Comparison of ENCODE assay signal across 8 mouse cellular contexts in the genomic region with DNA sequence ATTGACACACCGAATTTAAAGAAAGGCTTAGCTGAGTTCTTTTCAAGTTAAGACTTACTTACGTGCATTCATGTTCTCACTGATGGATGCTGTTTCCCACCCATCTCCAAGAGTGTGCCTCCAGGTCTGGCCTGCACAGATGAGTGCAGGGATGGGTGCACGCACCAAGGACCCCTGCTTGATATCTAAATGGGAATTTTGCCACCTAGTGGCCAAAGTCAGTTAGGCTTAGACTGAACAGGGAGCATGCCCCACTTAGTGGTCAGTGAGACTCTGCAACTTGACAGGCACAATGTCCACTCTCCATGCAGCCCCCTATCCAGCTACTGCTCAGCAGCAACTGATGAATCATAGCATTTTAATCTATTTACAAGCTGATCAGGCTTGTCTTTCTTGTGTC. TPM values are rescaled to one million over a fixed set of nuclear protein-coding genes. Genes with fewer than 3 reads are reported as not detected.
DNase-seq lines count a peak whose midpoint lies in the region; ATAC-seq and TF ChIP-seq lines count a peak whose summit lies in the region.

No protein-coding gene starts in this region.

- DNase-seq in gastrocnemius, postnatal 10 days, result peak; percentile 24
- no peak for DNase-seq in gastrocnemius, postnatal 36 days
- peak; percentile 27 for DNase-seq in c-Kit-positive CD71-positive TER-119-negative erythroid progenitor cells, embryonic 14.5 days (ENCODE audit: low read depth)
- DNase-seq in lung, postnatal 0 days (ENCODE audit: low spot score), result peak; percentile 42
- peak; percentile 49 for DNase-seq in splenic B cell, adult 2 months (ENCODE audit: low read depth, low spot score)
- no peak for DNase-seq in left cerebral cortex, adult 9 months (ENCODE audit: low spot score in 2 of 2)

- H3K4me1 ChIP-seq in E14TG2a.4 (replicated peaks; ENCODE audit: low read depth, low read length), result peaks cover 6% of the 10 kb centered on the region; the same call in 1 of the 2 replicates
- no peaks in the 10 kb centered on the region for H3K4me1 ChIP-seq in hindbrain, embryonic 15.5 days (replicated peaks)
- no peaks in the 10 kb centered on the region for H3K4me1 ChIP-seq in lung, postnatal 0 days (ENCODE audit: insufficient read depth, low read depth, low read length)

- ATAC-seq in hindbrain, embryonic 15.5 days (ENCODE audit: low FRiP score, low read depth), result peak; percentile 65; the same call in 1 of the 2 replicates
- peak; percentile 56; the same call in 1 of the 2 replicates for ATAC-seq in lung, postnatal 0 days

- no peak overlapping the region for H3K9ac ChIP-seq in hindbrain, embryonic 15.5 days
- no peak overlapping the region for H3K9ac ChIP-seq in lung, postnatal 0 days (replicated peaks; ENCODE audit: low read depth)

- 56% methylated on average over 3 of the region's 3 CpGs for WGBS in hindbrain, embryonic 15.5 days
- whole genome bisulfite sequencing in lung, postnatal 0 days, result 55% methylated on average over 3 of the region's 3 CpGs

- no peak overlapping the region for H3K4me2 ChIP-seq in hindbrain, embryonic 15.5 days
- H3K4me2 ChIP-seq in lung, postnatal 0 days (replicated peaks; ENCODE audit: low read depth, low read length), result no peak overlapping the region

- H3K36me3 ChIP-seq in E14TG2a.4 (ENCODE audit: insufficient read depth, low read length), result no peaks in the 10 kb centered on the region
- peaks cover 1% of the 10 kb centered on the region; the same call in 1 of the 2 replicates for H3K36me3 ChIP-seq in hindbrain, embryonic 15.5 days
- no peaks in the 10 kb centered on the region for H3K36me3 ChIP-seq in lung, postnatal 0 days (ENCODE audit: insufficient read depth, low read length)
- H3K36me3 ChIP-seq in splenic B cell, adult 2 months (ENCODE audit: control insufficient read depth, insufficient read depth, low read length, poor library complexity, severe bottlenecking), result no peaks in the 10 kb centered on the region

- TF ChIP-seq EP300 in lung, postnatal 0 days (IDR thresholded peaks at IDR 0.05), result no peak

- no peak overlapping the region for H3K27ac ChIP-seq in hindbrain, embryonic 15.5 days (replicated peaks)
- H3K27ac ChIP-seq in lung, postnatal 0 days (ENCODE audit: low read length), result no peak overlapping the region

- intact Hi-C loops in gastrocnemius, postnatal 36 days (cut with DNase I), result loop anchor here (5.0 kb wide), 1 partner anchor 300 kb away; no protein-coding TSS in a partner anchor

- peak; percentile 72 for TF ChIP-seq CTCF in E14TG2a.4 (conservative IDR thresholded peaks at IDR 0.05; ENCODE audit: low read length)
- TF ChIP-seq CTCF in lung, postnatal 0 days (IDR thresholded peaks at IDR 0.05), result peak; percentile 86

- H3K9me3 ChIP-seq in E14TG2a.4 (ENCODE audit: low read length), result peaks cover 3% of the 10 kb centered on the region
- H3K9me3 ChIP-seq in hindbrain, embryonic 15.5 days, result no peaks in the 10 kb centered on the region
- H3K9me3 ChIP-seq in lung, postnatal 0 days (ENCODE audit: low read length), result no peaks in the 10 kb centered on the region

- H3K4me3 ChIP-seq in E14TG2a.4 (replicated peaks; ENCODE audit: low read length), result no peak overlapping the region
- no peak overlapping the region for H3K4me3 ChIP-seq in hindbrain, embryonic 15.5 days
- H3K4me3 ChIP-seq in lung, postnatal 0 days (ENCODE audit: low read depth, low read length), result no peak overlapping the region

- H3K27me3 ChIP-seq in E14TG2a.4 (ENCODE audit: insufficient read depth, low read length), result no peaks in the 10 kb centered on the region
- H3K27me3 ChIP-seq in hindbrain, embryonic 15.5 days, result no peaks in the 10 kb centered on the region
- H3K27me3 ChIP-seq in lung, postnatal 0 days (replicated peaks; ENCODE audit: insufficient read depth, low read length), result no peaks in the 10 kb centered on the region
- no peaks in the 10 kb centered on the region for H3K27me3 ChIP-seq in splenic B cell, adult 2 months (ENCODE audit: control insufficient read depth, insufficient read depth, low read length, poor library complexity, severe bottlenecking)

RNA-seq across cellular contexts. Expression of gene Dnajb6, which starts 47.8 kb away (rescaled TPM):
- total RNA-seq in gastrocnemius, postnatal 10 days (2021), result 10 to 100 TPM; 67.7 to 78.0 TPM
- 10 to 100 TPM; 62.7 to 66.2 TPM for total RNA-seq in gastrocnemius, postnatal 36 days (2021)
- polyA plus RNA-seq in hindbrain, embryonic 15.5 days (2015; fragmentation: Nextera tagmentation; extraction: Ambion mirVana), result 269 and 274 TPM in 2 replicates
- 120 and 126 TPM in 2 replicates for polyA plus RNA-seq in lung, postnatal 0 days (2015; fragmentation: Nextera tagmentation; extraction: Ambion mirVana)

RNA-seq across cellular contexts. Expression of gene Gm5129, which starts 48.1 kb away (rescaled TPM):
- total RNA-seq in gastrocnemius, postnatal 10 days (2021), result not detected
- not detected for total RNA-seq in gastrocnemius, postnatal 36 days (2021)
- not detected in 2 replicates for polyA plus RNA-seq in hindbrain, embryonic 15.5 days (2015; fragmentation: Nextera tagmentation; extraction: Ambion mirVana)
- not detected in 2 replicates for polyA plus RNA-seq in lung, postnatal 0 days (2015; fragmentation: Nextera tagmentation; extraction: Ambion mirVana)

Comparison
In these comparisons a context has a peak if more than half of its experiments do, and no peak if none do; other contexts are left out.
1. DNase-seq: peak in gastrocnemius, postnatal 10 days (single experiment), c-Kit-positive CD71-positive TER-119-negative erythroid progenitor cells, embryonic 14.5 days (single experiment), lung, postnatal 0 days (single experiment) and splenic B cell, adult 2 months (single experiment); none in gastrocnemius, postnatal 36 days (0 of 2) and left cerebral cortex, adult 9 months (0 of 2).